Mouse (Mus musculus): ENCODE results near the gene Klhl12. TPM values are rescaled to one million over a fixed set of nuclear protein-coding genes. Genes with fewer than 3 reads are reported as not detected.

The Klhl12 gene
- polyA plus RNA-seq (2012): 5.7 and 9.5 TPM in 2 replicates

DNA sequence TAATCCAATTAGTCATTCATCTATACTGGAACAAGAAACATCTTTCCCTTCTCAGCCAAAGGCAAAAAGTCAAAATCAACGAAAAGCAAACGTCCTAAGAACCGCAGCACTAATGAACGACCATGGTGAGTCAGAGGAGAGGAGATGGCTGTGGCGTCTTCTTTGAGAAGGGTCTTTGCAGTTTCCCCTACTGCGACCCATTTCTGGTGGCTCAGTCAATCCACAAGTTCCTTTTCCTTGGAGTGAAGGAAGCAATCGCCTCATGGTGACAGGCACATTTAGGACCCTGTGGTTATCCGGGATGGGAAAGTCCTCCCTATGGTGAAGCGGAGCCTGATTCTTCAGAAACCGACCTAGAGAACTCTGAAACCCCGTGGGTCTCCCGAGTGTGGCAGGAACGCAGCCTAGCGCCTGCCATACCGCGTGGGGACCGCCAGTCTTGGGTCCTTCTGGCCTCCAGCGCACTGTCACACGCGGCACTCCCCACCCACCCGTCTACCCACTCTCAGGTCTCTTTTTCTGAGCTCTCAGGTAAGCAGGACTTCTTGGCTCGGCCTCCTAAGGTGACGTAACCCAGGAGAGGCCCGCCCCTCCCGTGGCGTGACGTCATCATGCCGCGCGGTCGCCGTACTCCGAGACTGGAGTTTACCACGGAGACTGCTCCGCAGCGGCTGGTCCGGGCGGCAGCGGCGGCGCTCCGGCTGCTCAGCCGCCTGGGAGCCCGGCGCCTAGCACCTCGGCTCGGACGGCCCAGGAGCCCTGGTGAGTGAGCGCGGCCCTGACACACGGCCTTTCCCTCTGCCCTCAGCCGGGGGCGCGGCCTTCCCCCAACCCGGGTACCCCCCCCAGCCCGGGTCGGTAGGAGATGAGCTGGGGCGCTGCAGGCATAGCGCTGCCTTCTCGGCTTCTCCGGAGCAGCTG is at the start of gene Klhl12:
Gene Klhl12, plus strand, starts transcription at position 628 of the 921 bp plus-strand sequence.
- TF ChIP-seq GATA1 (IDR thresholded peaks at IDR 0.05; ENCODE audit: low read length): no peak

DNA sequence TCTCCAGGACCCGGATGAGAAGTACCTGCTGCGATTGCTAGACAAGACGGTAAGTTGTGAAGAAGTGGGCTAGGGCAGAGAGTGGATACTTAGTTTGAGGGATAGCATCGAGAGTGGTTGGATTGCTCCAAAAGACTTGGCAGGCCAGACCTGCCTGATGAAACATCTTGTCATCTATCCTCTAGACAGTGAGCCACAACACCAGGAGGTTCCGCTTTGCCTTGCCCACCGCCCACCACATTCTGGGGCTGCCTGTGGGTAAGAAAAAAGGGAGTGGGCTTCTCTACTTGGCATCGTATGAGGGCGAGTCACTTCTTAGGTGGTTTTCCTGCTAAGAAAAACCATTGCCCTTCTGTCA is 48.9 kb upstream of the Klhl12 start:
- TF ChIP-seq GATA1 (IDR thresholded peaks at IDR 0.05; ENCODE audit: low read length): no peak

DNA sequence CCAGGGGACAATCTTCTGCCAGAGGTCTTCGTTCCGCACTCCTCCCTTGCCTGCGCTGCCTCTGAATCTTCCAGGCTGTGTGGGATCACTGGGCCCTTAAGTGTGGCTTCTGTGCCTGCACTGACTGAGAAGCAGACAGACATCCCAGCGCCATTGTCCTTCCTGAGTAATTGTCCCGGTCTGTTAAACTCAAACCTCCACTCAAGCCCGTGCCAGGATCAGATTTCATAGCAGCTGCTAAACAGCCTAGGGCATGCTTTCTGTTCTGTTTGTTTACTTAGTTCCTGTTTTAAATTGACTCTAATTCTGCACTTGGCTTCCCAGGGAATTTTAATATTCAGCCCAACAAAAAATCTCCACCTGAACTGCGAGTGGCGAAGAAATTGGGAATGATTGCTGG is 47.3 kb upstream of the Klhl12 start:
- no peak for TF ChIP-seq GATA1 (IDR thresholded peaks at IDR 0.05; ENCODE audit: low read length)

DNA sequence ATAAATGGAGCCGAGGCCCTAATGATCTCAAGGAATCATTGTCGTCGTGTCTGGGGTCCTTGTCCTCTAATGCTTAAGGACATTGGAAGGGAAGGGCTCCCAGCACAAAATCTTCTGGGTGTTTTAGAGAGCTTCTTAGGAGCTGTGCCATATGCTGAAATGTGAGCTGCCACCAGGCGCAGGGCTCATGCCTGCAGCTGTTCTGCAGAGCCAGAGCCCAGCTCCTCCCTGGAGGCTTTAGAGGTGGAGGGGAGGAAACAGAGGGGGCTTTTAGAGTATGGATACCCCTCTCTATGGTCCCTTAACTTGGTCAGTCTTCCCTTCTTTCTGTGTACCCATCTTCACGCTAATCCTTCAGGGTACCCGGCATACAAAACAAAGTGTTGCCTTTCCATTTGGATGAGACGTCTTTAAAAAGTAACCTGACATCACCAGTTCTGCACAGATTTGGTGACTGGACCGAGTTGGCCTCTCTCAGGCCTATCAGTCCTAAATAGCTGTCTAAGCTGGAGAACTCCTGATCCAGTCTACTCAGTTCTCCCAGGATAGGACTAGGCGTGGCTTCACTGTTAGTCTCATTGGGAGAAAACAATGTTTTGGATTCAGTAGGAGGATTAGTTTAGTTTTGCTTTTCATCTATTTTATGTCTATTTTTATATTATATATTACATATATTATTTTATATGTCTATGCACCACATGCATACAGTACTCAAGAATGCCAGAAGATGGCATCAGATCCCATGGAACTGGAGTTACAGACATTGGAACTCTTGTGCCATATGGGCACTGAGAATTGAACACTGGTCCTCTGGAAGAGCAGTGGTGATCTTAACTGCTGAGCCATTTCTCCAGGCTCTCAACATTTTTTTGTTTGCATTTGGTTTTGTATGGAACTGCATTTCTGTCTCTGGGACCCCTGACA is 43.4 kb upstream of the Klhl12 start:
- no peak for TF ChIP-seq GATA1 (IDR thresholded peaks at IDR 0.05; ENCODE audit: low read length)

DNA sequence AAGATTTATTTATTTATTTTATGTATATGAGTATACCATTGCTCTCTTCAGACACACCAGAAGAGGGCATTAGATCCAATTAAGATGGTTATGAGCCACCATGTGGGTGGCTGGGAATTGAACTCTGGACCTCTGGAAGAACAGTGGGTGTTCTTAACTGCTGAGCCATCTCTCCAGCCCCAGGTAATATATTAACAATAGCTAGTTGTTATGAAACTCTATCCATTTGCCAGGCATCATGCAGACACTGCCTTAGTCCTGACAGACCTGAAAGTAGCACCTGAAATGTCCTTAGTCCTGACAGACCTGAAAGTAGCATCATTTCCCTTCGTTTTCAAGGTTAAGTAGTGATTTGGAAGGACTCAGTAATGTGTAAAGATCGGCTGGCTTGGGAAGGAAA is 41.3 kb upstream of the Klhl12 start:
- TF ChIP-seq GATA1 (IDR thresholded peaks at IDR 0.05; ENCODE audit: low read length): no peak

DNA sequence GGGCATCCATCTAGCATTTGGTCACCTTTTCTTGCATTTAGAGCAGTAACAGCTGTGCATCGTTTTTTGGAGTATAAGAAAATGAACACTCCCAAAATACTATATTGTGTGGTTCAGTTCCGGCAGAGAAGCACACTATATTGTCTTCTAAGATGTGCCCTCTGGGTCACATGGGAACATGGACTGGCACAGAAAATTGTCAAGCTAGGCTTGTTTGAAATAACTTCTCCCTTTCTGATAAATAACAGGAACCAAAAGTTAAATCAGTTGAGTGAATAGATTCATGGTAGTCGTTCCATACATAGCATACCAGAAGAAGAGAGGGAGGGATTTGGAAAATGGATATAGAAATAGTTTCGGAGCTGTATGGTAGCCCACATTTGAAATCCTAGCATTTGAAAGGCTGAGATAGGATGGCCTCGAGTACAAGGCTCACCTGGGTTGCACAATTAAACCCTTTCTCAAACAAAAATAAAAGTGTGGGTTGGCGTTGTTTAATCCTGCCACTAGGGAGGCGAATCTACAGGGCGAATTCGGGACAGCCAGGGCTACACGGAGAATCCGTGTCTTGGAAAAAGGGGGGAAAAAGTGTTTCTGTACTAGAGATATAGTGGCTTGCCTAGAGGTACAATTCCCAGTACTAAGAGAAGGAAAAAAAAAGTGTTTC is 40.7 kb upstream of the Klhl12 start:
- TF ChIP-seq GATA1 (IDR thresholded peaks at IDR 0.05; ENCODE audit: low read length): no peak

DNA sequence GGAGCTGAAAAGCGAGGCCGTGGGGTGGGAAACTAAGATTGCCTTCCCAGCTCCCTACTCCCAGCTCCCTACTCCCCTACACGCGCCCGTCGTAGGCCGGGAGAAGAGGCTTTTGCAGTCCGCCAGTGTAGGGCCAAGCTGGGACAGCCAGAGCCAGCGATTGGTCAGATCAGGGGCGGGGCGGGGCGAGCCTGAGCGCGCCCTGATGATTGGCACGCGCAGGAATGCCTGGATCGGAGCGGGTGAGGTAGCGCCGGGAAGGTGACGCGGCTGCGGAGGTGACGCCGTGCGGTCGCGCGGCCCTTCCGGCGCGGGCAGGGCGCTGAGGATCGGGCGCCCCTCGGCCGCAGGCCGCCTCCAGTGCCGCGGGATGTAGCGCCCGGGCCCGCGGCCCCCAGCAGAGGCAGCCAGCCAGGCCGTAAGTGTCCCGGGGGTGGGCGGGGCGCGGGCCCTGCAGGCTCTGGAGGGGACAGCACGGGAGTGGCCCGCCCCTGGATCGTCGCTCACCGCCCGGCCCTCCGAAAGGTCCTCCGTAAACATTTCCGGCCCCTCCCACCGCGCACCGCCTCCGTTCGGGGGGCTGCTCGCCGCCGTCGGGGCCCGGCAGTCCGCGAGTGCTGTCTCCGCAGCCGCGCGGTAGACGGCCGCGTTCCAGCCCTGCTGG is 40.0 kb upstream of the Klhl12 start, which contains the start of gene Adipor1:
Gene Adipor1, plus strand, starts transcription at position 211 of the 664 bp plus-strand sequence.
- TF ChIP-seq GATA1 (IDR thresholded peaks at IDR 0.05; ENCODE audit: low read length): no peak

DNA sequence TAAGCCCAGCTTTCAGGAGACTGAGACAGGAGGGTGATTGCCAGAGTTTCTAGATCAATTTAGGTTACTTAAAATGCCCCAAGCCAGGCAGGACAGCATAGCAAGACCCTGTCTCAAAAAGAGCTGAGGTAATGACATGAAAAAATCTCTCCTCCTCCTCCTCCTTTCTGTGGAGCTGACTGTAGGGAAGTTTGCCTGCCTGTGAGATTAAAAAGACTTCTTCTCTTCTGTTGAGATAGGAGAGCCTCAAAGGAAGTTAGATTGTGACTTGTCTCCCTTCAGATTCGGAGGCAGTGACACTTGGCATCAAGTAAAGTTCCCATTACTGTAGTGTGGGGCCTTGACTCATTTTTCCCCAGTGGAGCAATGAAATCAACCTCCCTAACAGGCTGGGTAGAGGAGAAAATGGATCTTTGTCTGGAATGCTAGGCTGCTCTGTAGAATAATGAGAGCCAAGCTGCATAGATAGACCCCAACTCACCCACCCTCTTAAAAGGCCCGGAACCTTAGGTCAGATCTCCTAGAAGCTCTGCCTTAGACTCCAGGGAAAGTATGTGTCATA is 36.8 kb upstream of the Klhl12 start:
- TF ChIP-seq GATA1 (IDR thresholded peaks at IDR 0.05; ENCODE audit: low read length): no peak

DNA sequence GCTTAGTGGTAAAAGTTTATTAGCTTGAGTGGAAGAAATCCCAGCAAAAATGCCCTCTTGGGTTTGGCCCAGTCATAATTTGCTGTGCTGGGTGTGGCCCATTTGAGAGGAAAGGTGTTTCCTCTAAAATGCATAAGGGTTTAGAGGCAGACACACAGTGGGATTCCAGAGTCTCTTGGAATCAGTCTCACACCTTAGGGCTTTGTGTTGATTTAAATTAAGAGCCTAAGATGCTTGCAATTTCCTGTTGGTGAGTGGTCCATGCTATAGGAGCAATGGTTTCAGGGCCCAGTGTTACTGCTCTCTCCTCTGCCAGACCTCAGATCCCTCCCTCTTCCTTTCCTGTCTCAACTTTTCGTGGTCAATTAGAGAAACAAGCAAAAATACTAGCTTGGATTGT is 36.2 kb upstream of the Klhl12 start:
- TF ChIP-seq GATA1 (IDR thresholded peaks at IDR 0.05; ENCODE audit: low read length): no peak

DNA sequence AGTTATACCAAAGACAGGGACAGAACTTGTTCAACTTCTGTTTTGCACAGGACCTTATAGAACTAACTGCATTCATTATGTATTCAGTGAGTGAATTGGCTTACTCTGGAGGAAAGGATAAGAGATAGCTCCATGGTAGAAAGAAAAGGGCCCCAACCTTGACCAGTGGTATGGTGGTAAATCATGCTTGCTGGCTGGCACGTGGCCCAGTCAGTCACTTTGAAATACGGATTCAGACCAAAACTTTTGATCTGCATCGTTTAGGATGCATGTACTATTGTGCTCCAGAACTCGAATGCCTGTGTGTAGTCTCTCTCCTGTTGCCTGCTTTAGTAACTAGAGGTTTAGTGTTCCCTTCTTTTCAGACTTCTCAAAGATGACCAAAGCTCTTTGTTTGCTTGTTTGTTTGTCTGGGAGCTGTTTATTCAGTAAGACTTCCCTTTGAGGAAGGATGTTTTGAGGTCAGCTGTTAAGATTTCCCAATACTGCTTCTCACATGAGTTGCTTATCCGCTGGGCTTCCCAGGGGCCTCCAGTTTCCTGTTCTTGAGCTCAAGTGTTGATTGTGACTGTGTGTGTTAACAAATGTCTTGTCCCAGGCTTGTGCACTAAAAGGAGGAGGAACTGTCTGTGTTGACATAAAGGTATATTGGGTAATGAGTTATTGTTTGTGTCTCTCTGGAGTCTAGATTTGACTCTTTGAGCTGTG is 35.4 kb upstream of the Klhl12 start:
- TF ChIP-seq GATA1 (IDR thresholded peaks at IDR 0.05; ENCODE audit: low read length): no peak

DNA sequence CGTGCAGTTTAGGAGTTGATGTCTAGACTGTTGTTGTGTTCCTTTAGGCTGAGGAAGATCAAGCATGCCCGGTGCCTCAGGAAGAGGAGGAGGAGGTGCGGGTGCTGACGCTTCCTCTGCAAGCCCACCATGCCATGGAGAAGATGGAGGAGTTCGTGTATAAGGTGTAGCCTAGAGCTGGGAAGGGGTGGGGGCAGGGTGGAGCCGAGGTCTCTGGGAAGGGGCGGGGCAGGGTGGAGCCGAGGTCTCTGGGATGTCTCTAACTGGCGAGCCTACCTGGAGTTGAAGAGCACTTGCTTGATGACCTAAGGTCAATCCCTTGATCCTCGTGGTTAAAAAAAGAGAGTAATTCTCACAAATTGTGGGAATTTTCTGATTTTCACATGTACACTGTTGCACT is 31.4 kb upstream of the Klhl12 start:
- TF ChIP-seq GATA1 (IDR thresholded peaks at IDR 0.05; ENCODE audit: low read length): no peak

DNA sequence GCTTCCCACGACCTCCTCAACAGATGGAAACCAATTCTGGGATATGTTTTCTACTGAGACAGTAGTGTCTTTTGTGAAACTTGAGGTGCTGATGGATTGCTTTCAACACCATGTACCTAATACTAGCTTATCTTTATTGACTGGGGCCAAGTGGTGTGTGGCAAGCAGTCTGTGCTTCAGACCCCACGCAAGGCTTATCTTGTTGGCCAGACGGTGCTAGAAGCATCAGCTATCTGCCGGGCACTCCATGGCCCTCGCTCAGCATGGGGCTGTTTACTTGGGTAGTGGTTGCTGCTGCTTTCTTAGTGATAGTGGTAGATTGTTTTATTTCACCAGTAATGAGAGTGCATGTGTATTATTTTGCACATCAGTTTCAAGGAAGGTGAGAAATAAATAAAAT is 29.0 kb upstream of the Klhl12 start:
- TF ChIP-seq GATA1 (IDR thresholded peaks at IDR 0.05; ENCODE audit: low read length): peak; percentile 99

DNA sequence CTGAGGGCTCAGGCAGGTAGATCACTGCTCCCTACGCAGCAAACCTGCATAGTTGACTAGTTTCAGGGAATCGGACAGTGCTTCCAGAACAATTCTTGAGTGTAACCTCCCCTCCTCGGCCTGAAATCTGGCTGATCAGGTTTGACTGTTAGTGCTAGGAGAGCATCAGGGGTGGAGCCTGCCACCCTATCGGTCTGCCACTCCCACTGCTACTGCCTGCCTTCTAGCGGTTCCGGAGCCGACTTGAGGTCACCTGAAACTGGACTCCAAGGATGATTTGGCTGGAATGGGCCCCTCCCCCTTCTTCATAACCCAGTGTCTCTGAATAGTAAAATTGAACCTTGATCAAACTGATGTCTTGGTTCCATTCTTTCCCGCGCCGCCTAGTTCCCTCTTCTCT is 22.3 kb upstream of the Klhl12 start:
- TF ChIP-seq GATA1 (IDR thresholded peaks at IDR 0.05; ENCODE audit: low read length): no peak

DNA sequence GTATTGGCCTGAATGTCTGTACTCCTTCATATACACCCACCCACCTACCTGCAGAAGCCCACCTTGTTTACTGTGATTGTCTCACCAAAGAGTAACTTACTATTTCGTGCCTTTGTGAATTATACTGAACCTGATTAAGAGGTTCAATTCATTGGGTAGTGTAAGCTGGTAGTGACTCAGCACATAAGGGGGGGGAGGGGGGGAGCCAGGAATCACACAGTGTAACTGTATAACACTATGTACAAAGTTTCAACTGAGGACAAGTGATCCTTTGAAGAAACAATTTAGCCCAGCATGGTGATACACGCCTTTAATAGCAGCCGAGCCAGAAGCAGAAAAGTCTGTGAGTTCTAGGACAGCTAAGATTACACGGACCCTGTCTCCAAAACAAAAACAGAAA is 21.9 kb upstream of the Klhl12 start:
- no peak for TF ChIP-seq GATA1 (IDR thresholded peaks at IDR 0.05; ENCODE audit: low read length)
